Mouse (Mus musculus) liver, postnatal 0 days (tissue): ENCODE results near the gene Tbc1d22a. TPM values are rescaled to one million over a fixed set of nuclear protein-coding genes. Genes with fewer than 3 reads are reported as not detected.
"Not testable (repeated sequence)": the region's sequence is repeated elsewhere in the genome, so short reads cannot be mapped to it uniquely, and the experiment has no call there.

Experiments used
- ATAC-seq: fragments of 200-750 bp; cut with Nextera tagmentation; 2 replicates; pipeline ENCODE4 v1.8.0; 2017; ENCODE audit warnings: mild to moderate bottlenecking, moderate library complexity
- DNase-seq: peaks from one replicate; pipeline ENCODE4 v3.0.0-alpha.2; 2016
- H3K27ac ChIP-seq: fragments of 300-500 bp; sonication (generic); 2 replicates; pipeline ENCODE4 v1.5.1; 2014; ENCODE audit warnings: antibody characterized with exemption, moderate library complexity, mild to moderate bottlenecking, low read depth
- H3K27me3 ChIP-seq: fragments of 300-500 bp; sonication (generic); 2 replicates; pipeline ENCODE4 v1.6.1; 2014; ENCODE audit warnings: low read length, control low read depth, mixed read lengths; ENCODE audit not compliant: insufficient read depth
- H3K36me3 ChIP-seq: fragments of 300-500 bp; sonication (generic); replicated peaks from 2 replicates; pipeline ENCODE4 v1.6.1; 2014; ENCODE audit warnings: mild to moderate bottlenecking, control low read depth, low read length, moderate library complexity, mixed read lengths; ENCODE audit not compliant: insufficient read depth
- H3K4me1 ChIP-seq: fragments of 300-500 bp; sonication (generic); 2 replicates; pipeline ENCODE4 v1.6.1; 2014; ENCODE audit warnings: antibody characterized with exemption, mild to moderate bottlenecking, control low read depth; ENCODE audit not compliant: insufficient read depth
- H3K4me2 ChIP-seq: fragments of 300-500 bp; sonication (generic); 2 replicates; pipeline ENCODE4 v1.6.1; 2014; ENCODE audit warnings: low read depth, mild to moderate bottlenecking, low read length, moderate library complexity, mixed read lengths
- H3K4me3 ChIP-seq: fragments of 300-500 bp; sonication (generic); 2 replicates; pipeline ENCODE4 v1.5.1; 2014; ENCODE audit warnings: low read depth, low read length
- H3K9ac ChIP-seq: fragments of 300-500 bp; sonication (generic); replicated peaks from 2 replicates; pipeline ENCODE4 v1.6.1; 2014; ENCODE audit warnings: mild to moderate bottlenecking, moderate library complexity
- H3K9me3 ChIP-seq: fragments of 300-500 bp; sonication (generic); 2 replicates; pipeline ENCODE4 v1.6.1; 2016; ENCODE audit warnings: mild to moderate bottlenecking, control low read depth, low read length, mixed read lengths
- CTCF ChIP-seq: sonication (generic); IDR thresholded peaks from 2 replicates; pipeline ENCODE4 v1.5.1; 2016; ENCODE audit warnings: antibody characterized with exemption, low read depth
- EP300 ChIP-seq: IDR thresholded peaks from 2 replicates; pipeline ENCODE4 v1.6.1; 2016; ENCODE audit warnings: antibody characterized with exemption, low read depth, mild to moderate bottlenecking
- WGBS: fragments of 180-500 bp; shearing (Covaris S2); extraction: QIAGEN DNeasy Blood & Tissue Kit; methylation state at CpG from one replicate; pipeline ENCODE4 v1.1.7; 2014; ENCODE audit not compliant: insufficient replicate concordance; 5-methylcytosine and 5-hydroxymethylcytosine counted together
- polyA plus RNA-seq: library from polyadenylated mRNA; unstranded; fragments of >200 nt; fragmentation: Nextera tagmentation; extraction: Ambion mirVana; gene quantifications from 2 replicates; pipeline ENCODE4 v1.2.1, GENCODE M21; 2015

Gene Tbc1d22a
- polyA plus RNA-seq, 1 experiment from 2014 or later = 6.4 TPM

GRCm38 (mm10) chr15:86178594-86178993, 35.7 kb upstream of the Tbc1d22a start:
- H3K9ac ChIP-seq = no peak overlapping the region
- no peaks in the 10 kb centered on the region for H3K9me3 ChIP-seq
- DNase-seq (no peak), ATAC-seq (no peak)
- H3K4me2 ChIP-seq = no peak overlapping the region
- no peak overlapping the region for H3K4me3 ChIP-seq
- TF ChIP-seq EP300 (no peak), CTCF (no peak)
- no peaks in the 10 kb centered on the region for H3K27me3 ChIP-seq
- peaks cover 31% of the 10 kb centered on the region for H3K4me1 ChIP-seq
- no peak overlapping the region for H3K27ac ChIP-seq
- H3K36me3 ChIP-seq = no peaks in the 10 kb centered on the region
- WGBS = 86% methylated on average over 6 of the region's 6 CpGs

- Histone ChIP-seq H3K27ac (peak overlapping the region; percentile 19; the same call in 1 of the 2 replicates), H3K9me3 (no peaks in the 10 kb centered on the region), H3K27me3 (no peaks in the 10 kb centered on the region), H3K4me1 (peaks cover 21% of the 10 kb centered on the region), H3K9ac (no peak overlapping the region), H3K4me3 (no peak overlapping the region), H3K36me3 (no peaks in the 10 kb centered on the region), H3K4me2 (no peak overlapping the region)
- TF ChIP-seq EP300 (no peak), CTCF (no peak)
- 45% methylated on average over 4 of the region's 4 CpGs for WGBS
- DNase-seq (no peak), ATAC-seq (no peak)
Observed at GRCm38 (mm10) chr15:86180427-86180826, 33.8 kb upstream of the Tbc1d22a start.

- H3K4me2 ChIP-seq = 0 out of 2 replicates have a peak overlapping the region, but pooled peaks have one; percentile 1
- H3K36me3 ChIP-seq, ATAC-seq, H3K4me3 ChIP-seq, H3K9me3 ChIP-seq, H3K27me3 ChIP-seq, DNase-seq, H3K9ac ChIP-seq: not testable (repeated sequence)
- 80% methylated on average over 3 of the region's 3 CpGs for WGBS
- peak overlapping the region; percentile 92 for H3K27ac ChIP-seq
- H3K4me1 ChIP-seq = peaks cover 21% of the 10 kb centered on the region
Observed at GRCm38 (mm10) chr15:86181321-86181720, 32.9 kb upstream of the Tbc1d22a start.

- Histone ChIP-seq H3K4me1 (peaks cover 19% of the 10 kb centered on the region), H3K4me3 (0 out of 2 replicates have a peak overlapping the region, but pooled peaks have one; percentile 6), H3K27ac (peak overlapping the region; percentile 92), H3K27me3 (no peaks in the 10 kb centered on the region), H3K9me3 (no peaks in the 10 kb centered on the region), H3K36me3 (no peaks in the 10 kb centered on the region), H3K4me2 (peak overlapping the region; percentile 55), H3K9ac (peak overlapping the region; percentile 38; the same call in 1 of the 2 replicates)
- WGBS = 14% methylated on average over 11 of the region's 11 CpGs
- peak; percentile 8; the same call in 1 of the 2 replicates for ATAC-seq
- no peak for TF ChIP-seq CTCF
- TF ChIP-seq EP300 = peak; percentile 55; the same call in 1 of the 2 replicates
- DNase-seq = peak; percentile 51
Observed at GRCm38 (mm10) chr15:86181941-86182439, 32.3 kb upstream of the Tbc1d22a start.

- TF ChIP-seq EP300 (no peak), CTCF (no peak)
- 26% methylated on average over 13 of the region's 13 CpGs for WGBS
- Histone ChIP-seq H3K4me1 (peaks cover 18% of the 10 kb centered on the region), H3K27me3 (no peaks in the 10 kb centered on the region), H3K4me2 (peak overlapping the region; percentile 55), H3K9ac (peak overlapping the region; percentile 38; the same call in 1 of the 2 replicates), H3K9me3 (no peaks in the 10 kb centered on the region), H3K36me3 (no peaks in the 10 kb centered on the region), H3K4me3 (0 out of 2 replicates have a peak overlapping the region, but pooled peaks have one; percentile 6), H3K27ac (peak overlapping the region; percentile 92)
- ATAC-seq = peak; percentile 58
- DNase-seq = peak; percentile 69
Observed at GRCm38 (mm10) chr15:86182646-86183045, 31.6 kb upstream of the Tbc1d22a start.

- Histone ChIP-seq H3K27me3 (no peaks in the 10 kb centered on the region), H3K4me2 (peak overlapping the region; percentile 75), H3K4me3 (peak overlapping the region; percentile 83; the same call in 1 of the 2 replicates), H3K4me1 (peaks cover 23% of the 10 kb centered on the region), H3K36me3 (no peaks in the 10 kb centered on the region), H3K27ac (peak overlapping the region; percentile 92), H3K9ac (no peak overlapping the region; the same call in 1 of the 2 replicates), H3K9me3 (no peaks in the 10 kb centered on the region)
- no peak for DNase-seq
- TF ChIP-seq EP300 = no peak
- no peak for ATAC-seq
- WGBS = 73% methylated on average over 8 of the region's 8 CpGs
Observed at GRCm38 (mm10) chr15:86183484-86183883, 30.8 kb upstream of the Tbc1d22a start.
